Mouse (Mus musculus) heart, adult 2 months (tissue): Measurements from ENCODE around the gene Zc3h12a. TPM values are rescaled to one million over a fixed set of nuclear protein-coding genes. Genes with fewer than 3 reads are reported as not detected.

ENCODE experiments used
- DNase-seq, 2 experiments: peaks; one replicate each; pipeline ENCODE4 v3.0.0; 2021
- H3K27ac ChIP-seq: fragments of 200-600 bp; 2 replicates; pipeline ENCODE4 v1.8.1; 2022
- H3K27me3 ChIP-seq: fragments of 200-500 bp; 2 replicates; pipeline ENCODE4 v1.6.1; 2012; ENCODE audit warnings: mild to moderate bottlenecking, low read length, inconsistent platforms, mixed read lengths; ENCODE audit not compliant: control insufficient read depth, insufficient read depth
- H3K36me3 ChIP-seq: fragments of 200-500 bp; 2 replicates; pipeline ENCODE4 v1.6.1; 2012; ENCODE audit warnings: low read length, inconsistent platforms; ENCODE audit not compliant: control insufficient read depth, insufficient read depth
- H3K4me1 ChIP-seq: fragments of 200-500 bp; 2 replicates; pipeline ENCODE4 v1.6.1; 2011; ENCODE audit warnings: low read length; ENCODE audit not compliant: control insufficient read depth, insufficient read depth
- H3K4me3 ChIP-seq: fragments of 200-600 bp; 2 replicates; pipeline ENCODE4 v1.8.1; 2022
- H3K79me2 ChIP-seq: fragments of 200-500 bp; replicated peaks from 2 replicates; pipeline ENCODE4 v1.6.1; 2012; ENCODE audit warnings: mild to moderate bottlenecking, inconsistent platforms, low read length, moderate library complexity, mixed read lengths; ENCODE audit not compliant: control insufficient read depth, insufficient read depth
- H3K9ac ChIP-seq: fragments of 200-500 bp; 2 replicates; pipeline ENCODE4 v1.6.1; 2012; ENCODE audit warnings: low read depth, mild to moderate bottlenecking, control low read depth, inconsistent platforms, low read length, mixed read lengths
- CTCF ChIP-seq: fragments of 200-600 bp; IDR thresholded peaks from 2 replicates; pipeline ENCODE4 v1.8.1; 2022; ENCODE audit warnings: antibody characterized with exemption, mild to moderate bottlenecking, moderate library complexity
- EP300 ChIP-seq: fragments of 200-500 bp; IDR thresholded peaks from 2 replicates; pipeline ENCODE4 v1.6.1; 2011; ENCODE audit warnings: low read depth, low read length, control low read depth; ENCODE audit not compliant: insufficient read depth
- POLR2A ChIP-seq: fragments of 200-500 bp; IDR thresholded peaks from 2 replicates; pipeline ENCODE4 v1.6.1; 2011; ENCODE audit warnings: mild to moderate bottlenecking, low read depth, low read length, control low read depth; ENCODE audit not compliant: insufficient read depth
- WGBS: fragments of 180-500 bp; shearing (Covaris S2); methylation state at CpG from one replicate; pipeline ENCODE4 v1.1.7; 2018; 5-methylcytosine and 5-hydroxymethylcytosine counted together
- intact Hi-C: fragments of 180-260 bp; cut with DNase I; formaldehyde crosslinking; loops from one replicate; pipeline ENCODE4 v1.15.1; 2025
- polyA plus RNA-seq: library from polyadenylated mRNA; depleted of rRNA; stranded (reverse); fragments of >200 nt; gene quantifications from 2 replicates; pipeline ENCODE4 v1.2.3, GENCODE M21; 2012
- total RNA-seq, 2 experiments: library from RNA; stranded (reverse); gene quantifications; 2 replicates each; pipeline ENCODE4 v1.2.3; 2021

The Zc3h12a gene
- total and polyA plus RNA-seq, 3 experiments = 3.0 to 5.0 (median 4.8) TPM

DNA sequence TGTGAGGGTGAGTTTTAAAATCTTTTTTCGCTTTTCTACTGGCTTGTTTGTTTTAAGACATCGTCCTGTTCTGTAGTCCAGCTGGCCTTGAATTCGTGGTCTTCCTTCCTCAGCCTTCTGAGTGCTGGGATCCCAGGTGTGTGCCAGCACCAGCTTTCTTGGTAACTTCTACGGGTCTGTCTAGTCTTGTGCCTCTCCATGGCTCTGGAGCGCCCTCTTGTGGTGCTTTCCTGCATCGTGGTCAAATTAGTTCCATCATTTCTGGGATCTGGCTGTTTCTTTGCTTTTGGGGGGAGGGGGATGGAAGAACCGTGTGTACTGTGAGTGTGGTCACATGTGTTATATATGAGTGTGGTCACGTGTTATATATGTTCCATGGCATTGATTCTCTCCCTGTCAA lies 28.2 kb downstream of the Zc3h12a start:
- TF ChIP-seq EP300 = 0 out of 2 replicates have a peak, but pooled peaks have one; percentile 32
- no peak; the same call in 1 of the 2 replicates for TF ChIP-seq CTCF
- no peaks in the 10 kb centered on the region for H3K36me3 ChIP-seq
- H3K4me1 ChIP-seq = no peaks in the 10 kb centered on the region
- no peak overlapping the region for H3K27ac ChIP-seq
- H3K9ac ChIP-seq = no peak overlapping the region
- H3K79me2 ChIP-seq = no peaks in the 10 kb centered on the region
- 11% methylated on average over 8 of the region's 8 CpGs for WGBS
- no peaks in the 10 kb centered on the region for H3K27me3 ChIP-seq
- H3K4me3 ChIP-seq = no peak overlapping the region
- intact Hi-C loops = loop anchor here (1.0 kb wide), 1 partner anchor 156 kb away; no protein-coding TSS in a partner anchor
- peak; percentile 72 to 86 for DNase-seq

DNA sequence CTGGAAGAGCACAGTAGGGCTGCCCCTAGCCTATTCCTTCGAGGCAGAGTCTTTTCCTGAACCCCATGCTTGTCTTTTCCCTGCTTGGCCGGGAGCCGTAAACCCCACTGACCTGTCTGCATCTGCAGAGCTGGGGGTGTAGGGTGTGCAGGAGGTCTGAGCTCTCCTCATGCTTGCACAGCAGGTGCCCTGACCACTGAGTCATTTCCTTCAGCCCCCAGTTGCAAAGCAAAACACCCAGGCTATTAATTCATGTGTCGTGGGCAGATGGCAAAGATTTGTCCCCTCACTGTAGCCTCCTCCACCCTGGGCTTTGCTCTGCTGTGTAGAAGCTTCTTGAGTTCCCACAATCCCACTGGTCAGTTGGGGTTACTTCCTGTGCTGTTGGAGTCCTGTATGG lies 30.2 kb downstream of the Zc3h12a start:
- WGBS = 67% methylated on average over 4 of the region's 4 CpGs
- Histone ChIP-seq H3K4me1 (no peaks in the 10 kb centered on the region), H3K79me2 (no peaks in the 10 kb centered on the region), H3K27me3 (no peaks in the 10 kb centered on the region), H3K4me3 (no peak overlapping the region), H3K36me3 (no peaks in the 10 kb centered on the region), H3K27ac (no peak overlapping the region), H3K9ac (no peak overlapping the region)
- DNase-seq = no peak
- TF ChIP-seq POLR2A (no peak), EP300 (no peak), CTCF (no peak)
- intact Hi-C loops = no loop called here

DNA sequence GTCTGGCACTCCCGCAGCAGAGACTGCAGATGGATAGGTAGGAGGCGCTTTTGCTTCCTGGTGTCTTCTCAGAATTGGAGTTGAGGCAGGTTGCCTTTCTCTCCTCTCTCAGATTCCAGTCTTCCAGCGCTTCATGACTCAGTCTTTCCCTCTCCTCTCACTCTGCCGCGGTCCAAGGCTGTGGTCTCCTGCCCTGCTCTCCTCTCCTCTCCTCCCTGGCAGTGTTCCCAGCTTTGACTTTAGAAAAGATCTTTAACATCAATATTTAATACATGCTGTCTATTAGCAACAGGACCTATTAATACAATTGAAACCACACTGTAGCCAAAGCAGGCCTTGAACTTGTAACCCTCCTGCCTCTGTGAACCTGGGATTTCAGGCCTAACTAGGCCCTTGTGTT lies 31.6 kb downstream of the Zc3h12a start:
- DNase-seq = no peak
- no peaks in the 10 kb centered on the region for H3K4me1 ChIP-seq
- H3K27ac ChIP-seq = no peak overlapping the region
- no peaks in the 10 kb centered on the region for H3K27me3 ChIP-seq
- intact Hi-C loops = no loop called here
- H3K36me3 ChIP-seq = no peaks in the 10 kb centered on the region
- H3K4me3 ChIP-seq = no peak overlapping the region
- TF ChIP-seq CTCF (no peak), POLR2A (no peak), EP300 (no peak)
- no peak overlapping the region for H3K9ac ChIP-seq
- WGBS = 78% methylated on average over 5 of the region's 5 CpGs
- H3K79me2 ChIP-seq = no peaks in the 10 kb centered on the region

DNA sequence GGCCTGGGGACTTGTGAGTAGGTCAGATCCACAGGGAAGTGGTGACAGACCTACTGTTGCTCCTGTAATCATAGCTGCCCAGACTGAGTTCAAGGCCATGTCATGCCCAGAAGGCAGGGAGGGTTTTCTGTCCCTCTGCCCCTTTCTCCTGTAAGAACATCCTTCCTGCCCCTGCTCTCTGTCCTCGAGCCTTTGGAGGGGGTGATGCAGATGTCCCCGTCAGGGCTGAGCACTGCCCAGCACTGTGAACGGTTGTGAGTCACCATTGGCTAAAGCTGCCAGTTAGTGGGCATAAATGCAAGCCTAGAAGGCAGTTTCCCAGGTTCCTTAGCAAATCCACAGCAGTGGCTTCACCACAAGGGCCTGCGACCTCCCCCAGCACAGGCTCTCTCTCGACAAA lies 34.6 kb downstream of the Zc3h12a start:
- H3K27ac ChIP-seq = no peak overlapping the region
- no peak overlapping the region for H3K4me3 ChIP-seq
- no peaks in the 10 kb centered on the region for H3K79me2 ChIP-seq
- H3K9ac ChIP-seq = no peak overlapping the region
- H3K36me3 ChIP-seq = no peaks in the 10 kb centered on the region
- H3K27me3 ChIP-seq = no peaks in the 10 kb centered on the region
- TF ChIP-seq EP300 = no peak
- no peak for TF ChIP-seq CTCF
- TF ChIP-seq POLR2A = no peak
- no peaks in the 10 kb centered on the region for H3K4me1 ChIP-seq
- intact Hi-C loops = no loop called here
- 83% methylated on average over 5 of the region's 5 CpGs for WGBS
- DNase-seq = no peak

DNA sequence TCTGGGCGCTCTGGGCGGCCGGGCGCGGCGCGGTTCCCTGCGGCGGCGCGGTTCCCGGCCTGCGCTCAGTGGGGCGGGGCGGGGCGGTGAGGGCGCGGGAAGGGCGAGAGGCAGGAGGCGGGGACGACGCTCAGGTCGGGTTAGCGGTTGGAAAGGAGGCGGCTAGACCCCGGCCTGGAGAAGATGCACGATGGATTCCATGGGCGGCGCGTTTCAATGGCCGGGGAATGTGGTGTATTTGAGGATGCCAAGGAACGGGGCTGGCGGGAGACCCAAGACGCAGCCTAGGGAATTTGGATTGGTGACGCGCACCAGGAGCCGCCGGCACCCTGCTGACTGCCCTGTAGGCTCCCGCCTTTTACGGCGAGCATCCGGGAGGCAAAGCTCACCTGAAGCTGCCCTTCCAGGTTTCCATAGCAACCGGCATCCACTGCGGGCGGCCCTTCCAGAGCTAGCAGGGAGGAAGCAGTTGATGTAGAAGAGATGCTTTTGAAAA lies 42.2 kb downstream of the Zc3h12a start:
- Histone ChIP-seq H3K9ac (peak overlapping the region; percentile 96), H3K4me3 (peak overlapping the region; percentile 77), H3K27ac (peak overlapping the region; percentile 92), H3K4me1 (peaks cover 3% of the 10 kb centered on the region), H3K27me3 (no peaks in the 10 kb centered on the region), H3K79me2 (no peaks in the 10 kb centered on the region), H3K36me3 (no peaks in the 10 kb centered on the region)
- TF ChIP-seq CTCF = no peak
- no peak for TF ChIP-seq POLR2A
- TF ChIP-seq EP300 = no peak
- WGBS = under 1% methylated on average over 45 of the region's 45 CpGs
- intact Hi-C loops = loop anchor here (2.0 kb wide), 1 partner anchor 37 kb away; no protein-coding TSS in a partner anchor
- no peak for DNase-seq

DNA sequence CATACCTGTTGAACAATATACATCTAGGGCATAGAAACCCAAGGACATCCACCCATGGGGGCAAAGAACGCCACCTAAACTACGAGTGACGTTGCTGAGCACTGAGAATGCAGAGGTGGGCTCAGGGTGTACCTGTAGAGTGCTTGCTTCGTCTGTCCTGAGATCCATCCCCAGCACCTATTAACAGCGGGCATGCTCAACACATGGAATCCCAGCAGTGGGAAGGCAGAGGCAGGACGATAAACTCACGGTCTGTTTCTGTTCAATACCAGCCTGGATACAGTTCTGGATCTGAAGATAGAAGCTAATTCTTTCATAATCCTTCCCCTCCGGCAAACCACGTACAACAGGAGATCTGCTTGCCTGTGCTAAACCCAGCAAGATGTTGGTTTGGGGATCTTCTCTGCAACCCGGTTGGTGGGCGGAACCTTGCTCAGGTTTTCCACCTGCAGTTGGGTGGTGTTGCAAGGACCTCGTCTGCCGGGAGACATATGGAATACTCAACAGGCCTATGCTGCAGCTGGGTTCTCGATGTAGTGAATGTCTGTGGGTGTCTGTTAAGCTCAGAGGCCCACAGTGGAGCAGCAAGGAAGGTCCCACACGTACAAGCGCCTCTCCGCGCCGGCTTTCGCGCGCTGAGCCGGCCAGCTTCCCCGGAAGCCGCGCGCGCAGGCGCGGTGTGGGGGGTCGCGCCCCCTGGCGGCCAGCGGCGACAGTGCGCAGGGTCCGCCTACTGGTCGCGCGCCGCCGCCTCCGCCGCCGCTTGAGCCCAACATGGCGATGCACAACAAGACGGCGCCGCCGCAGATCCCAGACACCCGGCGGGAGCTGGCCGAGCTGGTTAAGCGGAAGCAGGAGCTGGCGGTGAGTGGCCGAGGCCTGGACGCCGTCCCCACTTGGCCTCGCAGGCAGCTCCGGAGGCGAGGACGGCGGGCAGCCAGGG lies 43.0 kb downstream of the Zc3h12a start, which contains the start of gene Meaf6:
Meaf6 (plus strand) TSS at position 732 of the 943 bp plus-strand sequence.
- Histone ChIP-seq H3K27ac (peak within 1 kb of the TSS; percentile 92), H3K9ac (peak within 1 kb of the TSS; percentile 96), H3K4me3 (peak within 1 kb of the TSS; percentile 77), H3K27me3 (no peaks in the 10 kb centered on the region), H3K36me3 (no peaks in the 10 kb centered on the region), H3K79me2 (no peaks in the 10 kb centered on the region), H3K4me1 (peaks cover 3% of the 10 kb centered on the region)
- intact Hi-C loops = loop anchor here (1.0 to 2.0 kb wide), 2 partner anchors 18 to 38 kb away; partner anchors contain the start of gene Snip1
- 2% methylated on average over 62 of the region's 63 CpGs for WGBS
- TF ChIP-seq EP300 (0 out of 2 replicates have a peak, but pooled peaks have one; percentile 7), POLR2A (no peak), CTCF (peak; percentile 100)
- peak; percentile 95 to 99 for DNase-seq
